Mouse (Mus musculus): ENCODE results near the gene Phactr2. TPM values are rescaled to one million over a fixed set of nuclear protein-coding genes. Genes with fewer than 3 reads are reported as not detected.

The Phactr2 gene
- polyA plus RNA-seq, 2 experiments, result 1.5 to 3.5 TPM

DNA sequence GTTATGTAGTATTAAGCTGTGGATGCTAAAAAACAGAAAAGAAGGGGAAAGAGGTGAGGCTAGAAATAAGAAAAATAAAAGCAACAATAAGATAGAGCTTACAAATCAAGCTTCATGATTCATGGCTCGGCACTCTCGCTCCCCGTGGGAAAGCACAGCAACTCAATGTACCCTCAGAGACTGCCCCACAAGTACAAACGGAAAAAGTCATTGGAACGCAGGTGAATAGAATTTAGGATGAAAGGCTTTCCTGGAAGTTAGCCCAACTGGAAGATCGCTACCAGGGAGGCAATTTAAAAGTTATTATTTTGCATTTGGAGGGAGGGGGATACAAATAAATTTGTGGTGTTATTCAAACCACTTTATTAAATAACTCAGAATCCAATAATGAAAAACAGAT is 138.9 kb downstream of the Phactr2 start:
- Histone ChIP-seq H3K27me3 (ENCODE audit: control insufficient read depth, insufficient read depth, low read length) (no peaks in the 10 kb centered on the region), H3K36me3 (replicated peaks; ENCODE audit: control insufficient read depth, insufficient read depth, low read depth) (no peaks in the 10 kb centered on the region), H3K4me1 (replicated peaks; ENCODE audit: control insufficient read depth in 2 of 2, insufficient read depth in 2 of 2, low read length in 1 of 2) (no peaks in the 10 kb centered on the region), H3K27ac (no peak overlapping the region), H3K4me3 (ENCODE audit: insufficient read depth in 1 of 2, low read depth in 2 of 2, low read length in 2 of 2) (no peak overlapping the region), H3K9me3 (ENCODE audit: control insufficient read depth, low read length) (no peaks in the 10 kb centered on the region), H3K4me2 (ENCODE audit: low read depth) (no peak overlapping the region), H3K9ac (replicated peaks) (no peak overlapping the region)
- TF ChIP-seq CTCF (IDR thresholded peaks at IDR 0.05; ENCODE audit: low read depth), result no peak
- no peak for TF ChIP-seq EP300 (IDR thresholded peaks at IDR 0.05; ENCODE audit: low read depth)
- no peak for DNase-seq (ENCODE audit: low read depth in 3 of 3, low spot score in 3 of 3)
- 59% methylated on average over 6 of the region's 6 CpGs for WGBS (ENCODE audit: insufficient replicate concordance)
- ATAC-seq (ENCODE audit: insufficient read depth), result no peak

DNA sequence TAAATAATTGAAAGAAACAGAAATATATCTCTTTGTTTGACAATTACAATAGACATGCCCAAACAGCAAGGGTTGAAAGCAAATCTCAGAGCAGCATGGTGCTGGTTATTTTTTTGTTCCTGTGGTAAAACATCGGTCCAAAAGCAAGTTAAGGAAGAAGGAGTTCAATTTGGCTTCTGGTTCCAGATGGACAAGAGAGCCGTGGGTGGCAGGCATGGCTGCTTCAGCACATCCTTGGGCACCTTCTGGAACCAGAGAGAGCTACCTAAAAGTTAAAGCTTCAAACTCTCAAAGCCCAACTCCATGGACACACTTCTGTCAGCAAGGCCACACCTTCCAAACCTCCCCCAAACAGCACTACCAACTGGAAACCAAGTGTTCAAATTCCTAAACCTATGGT is 140.4 kb downstream of the Phactr2 start:
- Histone ChIP-seq H3K4me3 (ENCODE audit: insufficient read depth in 1 of 2, low read depth in 2 of 2, low read length in 2 of 2) (no peak overlapping the region), H3K9ac (replicated peaks) (no peak overlapping the region), H3K36me3 (replicated peaks; ENCODE audit: control insufficient read depth, insufficient read depth, low read depth) (no peaks in the 10 kb centered on the region), H3K27ac (no peak overlapping the region), H3K9me3 (ENCODE audit: control insufficient read depth, low read length) (no peaks in the 10 kb centered on the region), H3K27me3 (ENCODE audit: control insufficient read depth, insufficient read depth, low read length) (no peaks in the 10 kb centered on the region), H3K4me1 (replicated peaks; ENCODE audit: control insufficient read depth in 2 of 2, insufficient read depth in 2 of 2, low read length in 1 of 2) (no peaks in the 10 kb centered on the region), H3K4me2 (ENCODE audit: low read depth) (no peak overlapping the region)
- WGBS (ENCODE audit: insufficient replicate concordance), result 48% methylated on average over 2 of the region's 2 CpGs
- no peak for ATAC-seq (ENCODE audit: insufficient read depth)
- no peak for TF ChIP-seq EP300 (IDR thresholded peaks at IDR 0.05; ENCODE audit: low read depth)
- no peak for TF ChIP-seq CTCF (IDR thresholded peaks at IDR 0.05; ENCODE audit: low read depth)
- DNase-seq (ENCODE audit: low read depth in 3 of 3, low spot score in 3 of 3), result no peak

DNA sequence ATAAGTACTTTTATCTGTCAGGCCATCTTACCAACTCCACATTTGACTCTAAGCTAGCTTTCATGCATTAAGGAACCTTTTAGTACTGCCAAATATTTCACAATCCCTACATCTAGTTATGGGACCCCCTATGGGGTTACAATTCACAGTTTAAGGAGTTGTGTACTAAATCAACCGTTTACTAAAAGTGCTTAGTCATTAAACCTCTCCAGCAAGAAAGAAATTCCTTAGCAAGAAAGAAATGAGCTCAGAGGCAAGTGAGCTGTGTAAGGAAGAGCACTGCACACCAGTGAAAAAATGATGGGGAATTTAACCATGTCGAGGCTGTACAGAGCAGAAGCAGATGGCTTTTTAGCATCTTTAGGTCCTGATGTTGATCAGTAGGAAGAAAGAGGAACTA is 141.2 kb downstream of the Phactr2 start:
- Histone ChIP-seq H3K36me3 (replicated peaks; ENCODE audit: control insufficient read depth, insufficient read depth, low read depth) (no peaks in the 10 kb centered on the region), H3K27me3 (ENCODE audit: control insufficient read depth, insufficient read depth, low read length) (no peaks in the 10 kb centered on the region), H3K4me1 (replicated peaks; ENCODE audit: control insufficient read depth in 2 of 2, insufficient read depth in 2 of 2, low read length in 1 of 2) (no peaks in the 10 kb centered on the region), H3K27ac (no peak overlapping the region), H3K9me3 (ENCODE audit: control insufficient read depth, low read length) (no peaks in the 10 kb centered on the region), H3K4me2 (ENCODE audit: low read depth) (no peak overlapping the region), H3K4me3 (ENCODE audit: insufficient read depth in 1 of 2, low read depth in 2 of 2, low read length in 2 of 2) (no peak overlapping the region), H3K9ac (replicated peaks) (no peak overlapping the region)
- TF ChIP-seq CTCF (IDR thresholded peaks at IDR 0.05; ENCODE audit: low read depth) (no peak), EP300 (IDR thresholded peaks at IDR 0.05; ENCODE audit: low read depth) (no peak)
- WGBS (ENCODE audit: insufficient replicate concordance), result 30% methylated on average over 2 of the region's 2 CpGs
- ATAC-seq (ENCODE audit: insufficient read depth) (no peak), DNase-seq (ENCODE audit: low read depth in 3 of 3, low spot score in 3 of 3) (no peak)

DNA sequence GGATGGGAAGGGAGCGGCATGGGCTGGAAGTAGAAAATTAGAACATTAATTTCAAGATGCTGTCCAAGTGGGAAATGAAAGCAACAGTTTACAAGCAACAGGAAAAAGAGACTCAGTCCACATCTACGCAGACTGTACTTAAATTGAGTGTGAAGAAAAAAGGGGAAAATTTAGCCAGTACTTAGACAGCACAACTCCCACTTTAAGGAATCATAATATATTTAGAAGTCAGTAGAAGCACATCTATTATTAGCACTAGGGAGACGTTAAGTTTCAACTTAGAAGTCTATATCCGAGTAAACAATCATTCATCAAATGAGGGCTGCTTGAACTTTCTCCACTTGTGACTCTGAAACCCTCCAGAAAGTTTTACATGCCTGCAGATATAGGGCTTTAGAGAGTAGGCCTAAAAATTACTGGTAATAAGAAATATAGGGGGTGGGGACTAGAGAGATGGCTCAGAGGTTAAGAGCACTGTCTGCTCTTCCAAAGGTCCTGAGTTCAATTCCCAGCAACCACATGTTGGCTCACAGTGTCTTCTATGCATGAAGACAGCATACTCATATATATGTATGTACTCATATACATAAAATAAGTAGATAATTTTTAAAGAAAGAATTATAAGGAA is 142.7 kb downstream of the Phactr2 start:
- no peak for TF ChIP-seq EP300 (IDR thresholded peaks at IDR 0.05; ENCODE audit: low read depth)
- no peak for TF ChIP-seq CTCF (IDR thresholded peaks at IDR 0.05; ENCODE audit: low read depth)
- no peak overlapping the region for H3K27ac ChIP-seq
- no peak overlapping the region for H3K4me3 ChIP-seq (ENCODE audit: insufficient read depth in 1 of 2, low read depth in 2 of 2, low read length in 2 of 2)
- H3K9me3 ChIP-seq (ENCODE audit: control insufficient read depth, low read length), result no peaks in the 10 kb centered on the region
- DNase-seq (ENCODE audit: low read depth in 3 of 3, low spot score in 3 of 3) (no peak), ATAC-seq (ENCODE audit: insufficient read depth) (no peak)
- H3K4me2 ChIP-seq (ENCODE audit: low read depth), result no peak overlapping the region
- 53% methylated on average over 4 of the region's 4 CpGs for WGBS (ENCODE audit: insufficient replicate concordance)
- no peaks in the 10 kb centered on the region for H3K27me3 ChIP-seq (ENCODE audit: control insufficient read depth, insufficient read depth, low read length)
- H3K4me1 ChIP-seq (replicated peaks; ENCODE audit: control insufficient read depth in 2 of 2, insufficient read depth in 2 of 2, low read length in 1 of 2), result no peaks in the 10 kb centered on the region
- no peak overlapping the region for H3K9ac ChIP-seq (replicated peaks)
- H3K36me3 ChIP-seq (replicated peaks; ENCODE audit: control insufficient read depth, insufficient read depth, low read depth), result no peaks in the 10 kb centered on the region

- Histone ChIP-seq H3K36me3 (replicated peaks; ENCODE audit: control insufficient read depth, insufficient read depth, low read depth) (no peaks in the 10 kb centered on the region), H3K4me1 (replicated peaks; ENCODE audit: control insufficient read depth in 2 of 2, insufficient read depth in 2 of 2, low read length in 1 of 2) (no peaks in the 10 kb centered on the region), H3K9me3 (ENCODE audit: control insufficient read depth, low read length) (no peaks in the 10 kb centered on the region), H3K4me2 (ENCODE audit: low read depth) (no peak overlapping the region), H3K9ac (replicated peaks) (no peak overlapping the region), H3K27ac (no peak overlapping the region), H3K4me3 (ENCODE audit: insufficient read depth in 1 of 2, low read depth in 2 of 2, low read length in 2 of 2) (no peak overlapping the region), H3K27me3 (ENCODE audit: control insufficient read depth, insufficient read depth, low read length) (no peaks in the 10 kb centered on the region)
- ATAC-seq (ENCODE audit: insufficient read depth) (no peak), DNase-seq (ENCODE audit: low read depth in 3 of 3, low spot score in 3 of 3) (no peak)
- 47% methylated on average over 3 of the region's 3 CpGs for WGBS (ENCODE audit: insufficient replicate concordance)
- no peak for TF ChIP-seq EP300 (IDR thresholded peaks at IDR 0.05; ENCODE audit: low read depth)
- no peak for TF ChIP-seq CTCF (IDR thresholded peaks at IDR 0.05; ENCODE audit: low read depth)
These were observed 145.6 kb downstream of the Phactr2 start for GRCm38 (mm10) chr10:13328602-13329001.

Measured in liver, embryonic 14.5 days (tissue).